Mouse (Mus musculus) forebrain, embryonic 14.5 days (tissue): ENCODE results near the gene Otulin. TPM values are rescaled to one million over a fixed set of nuclear protein-coding genes. Genes with fewer than 3 reads are reported as not detected.
A peak's percentile ranks its signal among the peaks of the same experiment; 100 is the strongest.

Source experiments
- ATAC-seq: fragments of 200-750 bp; cut with Nextera tagmentation; 2 replicates; pipeline ENCODE4 v1.8.0; 2017; ENCODE audit warnings: mild to moderate bottlenecking, moderate library complexity
- DNase-seq: peaks from one replicate; pipeline ENCODE4 v3.0.0-alpha.2; 2015; ENCODE audit warnings: low spot score
- H3K27ac ChIP-seq: fragments of 300-500 bp; sonication (generic); 2 replicates; pipeline ENCODE4 v1.5.1; 2014; ENCODE audit warnings: low read depth, mild to moderate bottlenecking, control low read depth, low read length, moderate library complexity
- H3K27me3 ChIP-seq: fragments of 300-500 bp; sonication (generic); replicated peaks from 2 replicates; pipeline ENCODE4 v1.6.1; 2014; ENCODE audit warnings: low read length, control low read depth, mixed read lengths; ENCODE audit not compliant: control insufficient read depth, insufficient read depth
- H3K36me3 ChIP-seq: fragments of 300-500 bp; sonication (generic); 2 replicates; pipeline ENCODE4 v1.6.1; 2014; ENCODE audit warnings: low read length, control low read depth; ENCODE audit not compliant: control insufficient read depth, insufficient read depth
- H3K4me1 ChIP-seq: fragments of 300-500 bp; sonication (generic); 2 replicates; pipeline ENCODE4 v1.6.1; 2014; ENCODE audit warnings: antibody characterized with exemption, low read length, control low read depth; ENCODE audit not compliant: control insufficient read depth, insufficient read depth
- H3K4me2 ChIP-seq: fragments of 300-500 bp; sonication (generic); 2 replicates; pipeline ENCODE4 v1.6.1; 2014; ENCODE audit warnings: mild to moderate bottlenecking, control low read depth, low read length
- H3K4me3 ChIP-seq: fragments of 300-500 bp; sonication (generic); 2 replicates; pipeline ENCODE4 v1.5.1; 2014; ENCODE audit warnings: low read depth, low read length, control low read depth
- H3K9ac ChIP-seq: fragments of 300-500 bp; sonication (generic); 2 replicates; pipeline ENCODE4 v1.6.1; 2014; ENCODE audit warnings: mild to moderate bottlenecking, low read length, control low read depth, moderate library complexity
- H3K9me3 ChIP-seq: fragments of 300-500 bp; sonication (generic); replicated peaks from 2 replicates; pipeline ENCODE4 v1.6.1; 2016; ENCODE audit warnings: low read length, control low read depth, mixed read lengths; ENCODE audit not compliant: control insufficient read depth
- WGBS: fragments of 180-500 bp; shearing (Covaris S2); extraction: QIAGEN DNeasy Blood & Tissue Kit; methylation state at CpG from one replicate; pipeline ENCODE4 v1.1.7; 2014; 5-methylcytosine and 5-hydroxymethylcytosine counted together
- polyA plus RNA-seq: library from polyadenylated mRNA; unstranded; fragments of >200 nt; fragmentation: Nextera tagmentation; extraction: Ambion mirVana; gene quantifications from 2 replicates; pipeline ENCODE4 v1.2.1, GENCODE M21; 2014

Gene Otulin
- polyA plus RNA-seq, 1 experiment from 2014 or later = 36.0 TPM

DNA sequence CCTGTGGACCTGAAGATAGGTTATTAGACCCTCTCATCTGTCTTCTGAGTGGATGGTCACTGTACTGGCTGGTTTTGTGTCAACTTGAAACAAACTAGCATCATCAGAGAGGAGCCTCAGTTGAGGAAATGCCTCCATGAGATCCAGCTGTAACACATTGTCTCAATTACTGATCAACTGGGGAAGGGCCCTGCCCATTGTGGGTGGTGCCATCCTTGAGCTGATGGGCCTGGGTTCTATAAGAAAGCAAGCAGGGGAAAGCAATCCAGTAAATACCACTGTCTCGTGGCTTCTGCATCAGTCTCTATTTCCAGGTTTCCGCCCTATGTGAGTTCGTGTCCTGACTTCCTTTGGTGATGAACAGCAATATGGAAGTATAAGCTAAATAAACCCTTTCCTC, 14.8 kb upstream of the Otulin start:
- no peak for DNase-seq
- Histone ChIP-seq H3K4me3 (no peak overlapping the region), H3K4me1 (no peaks in the 10 kb centered on the region), H3K36me3 (no peaks in the 10 kb centered on the region), H3K4me2 (no peak overlapping the region), H3K9me3 (no peaks in the 10 kb centered on the region), H3K27ac (no peak overlapping the region), H3K27me3 (no peaks in the 10 kb centered on the region), H3K9ac (no peak overlapping the region)
- WGBS = 83% methylated on average over 3 of the region's 3 CpGs
- no peak for ATAC-seq

DNA sequence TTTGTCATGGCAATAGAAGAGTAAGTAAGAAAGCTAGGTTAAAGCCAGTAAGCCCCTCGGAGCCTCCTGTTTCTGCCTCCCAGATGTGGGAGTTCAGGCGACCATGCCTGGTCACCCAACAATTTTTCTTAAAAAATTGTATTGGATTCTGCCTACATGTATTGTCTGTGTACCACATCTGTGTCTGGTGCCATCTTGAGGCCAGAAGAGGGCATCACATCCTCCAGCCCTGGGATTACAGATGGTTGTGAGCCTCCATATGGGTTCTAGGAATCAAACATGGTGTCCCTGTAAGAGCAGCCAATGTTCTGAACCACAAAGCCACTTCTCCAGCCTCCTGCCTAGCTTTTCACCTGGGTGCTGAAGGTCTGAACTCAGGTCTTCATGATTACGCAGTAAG, 12.4 kb upstream of the Otulin start:
- no peak overlapping the region for H3K4me3 ChIP-seq
- ATAC-seq (no peak), DNase-seq (no peak)
- H3K9me3 ChIP-seq = no peaks in the 10 kb centered on the region
- no peak overlapping the region for H3K9ac ChIP-seq
- no peaks in the 10 kb centered on the region for H3K4me1 ChIP-seq
- no peaks in the 10 kb centered on the region for H3K27me3 ChIP-seq
- no peak overlapping the region for H3K4me2 ChIP-seq
- WGBS = 87% methylated on average over 3 of the region's 3 CpGs
- no peaks in the 10 kb centered on the region for H3K36me3 ChIP-seq
- no peak overlapping the region for H3K27ac ChIP-seq

DNA sequence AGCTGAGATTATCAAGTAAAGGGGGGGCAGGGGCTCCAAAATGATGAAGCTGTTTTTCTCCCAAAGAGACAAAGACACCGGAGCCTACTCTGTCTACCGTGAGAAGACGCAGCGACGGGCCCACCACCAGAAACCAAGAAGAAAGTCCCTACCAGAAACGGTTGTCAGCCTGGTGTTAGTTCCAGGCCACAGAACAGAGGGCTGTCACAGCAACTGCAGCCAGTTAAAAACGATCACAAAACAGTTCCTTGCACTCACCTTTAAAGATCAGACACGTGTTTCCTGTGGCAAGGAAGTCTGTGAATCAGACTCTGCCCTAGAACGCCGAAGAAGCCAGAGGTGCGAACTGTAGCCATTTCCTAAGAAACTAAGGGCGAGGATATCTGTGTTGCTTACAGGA, 10.7 kb upstream of the Otulin start:
- Histone ChIP-seq H3K4me2 (no peak overlapping the region), H3K4me3 (no peak overlapping the region), H3K27me3 (no peaks in the 10 kb centered on the region), H3K27ac (no peak overlapping the region), H3K4me1 (no peaks in the 10 kb centered on the region), H3K36me3 (no peaks in the 10 kb centered on the region), H3K9me3 (no peaks in the 10 kb centered on the region), H3K9ac (no peak overlapping the region)
- WGBS = 79% methylated on average over 12 of the region's 12 CpGs
- ATAC-seq (no peak), DNase-seq (no peak)

DNA sequence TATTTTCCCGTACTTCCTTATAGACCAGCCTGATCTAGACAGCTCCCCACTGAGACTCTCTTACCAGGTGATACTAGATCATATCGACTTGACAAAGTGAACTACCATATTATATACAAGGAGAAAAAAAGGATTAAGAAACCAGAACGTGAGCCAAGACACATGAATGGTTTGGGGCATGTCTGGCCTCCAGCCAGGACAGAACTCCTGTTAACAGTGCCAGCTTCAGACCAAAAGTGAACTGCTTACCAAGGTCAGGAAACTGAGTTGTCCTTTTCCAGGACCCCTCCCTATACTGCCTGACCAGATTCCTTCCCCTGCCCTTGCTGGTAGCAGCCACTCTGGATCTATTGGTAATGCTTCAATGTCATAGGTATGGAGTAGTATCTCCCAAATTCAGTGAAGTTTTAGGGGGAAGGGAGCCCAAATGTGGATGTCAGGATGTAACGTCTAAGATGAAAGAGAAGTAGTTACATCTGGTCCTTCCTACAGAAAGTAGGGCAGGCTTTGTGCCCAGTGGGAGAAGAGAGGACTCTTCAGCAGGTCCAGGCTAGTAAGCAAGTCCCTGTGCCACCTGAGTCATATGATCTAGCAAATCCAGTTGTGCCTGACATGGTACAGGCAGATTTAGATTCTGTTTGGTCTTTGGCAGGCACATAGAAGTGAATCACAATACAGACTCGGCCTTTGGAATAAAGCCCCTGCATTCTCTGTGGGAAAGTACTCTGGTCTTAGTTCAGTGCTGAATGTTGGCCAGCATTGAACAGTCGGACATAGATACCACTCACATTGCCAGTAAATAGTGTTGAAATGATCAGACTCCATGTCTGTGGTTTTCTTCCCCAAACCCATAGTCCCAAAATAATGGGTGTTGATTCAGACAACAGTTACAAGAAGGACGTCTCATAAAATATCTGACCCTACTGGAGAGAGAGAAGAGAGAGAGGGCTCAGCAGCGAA, 3.7 kb upstream of the Otulin start:
- H3K4me1 ChIP-seq = peaks cover 7% of the 10 kb centered on the region
- H3K9ac ChIP-seq = no peak overlapping the region

DNA sequence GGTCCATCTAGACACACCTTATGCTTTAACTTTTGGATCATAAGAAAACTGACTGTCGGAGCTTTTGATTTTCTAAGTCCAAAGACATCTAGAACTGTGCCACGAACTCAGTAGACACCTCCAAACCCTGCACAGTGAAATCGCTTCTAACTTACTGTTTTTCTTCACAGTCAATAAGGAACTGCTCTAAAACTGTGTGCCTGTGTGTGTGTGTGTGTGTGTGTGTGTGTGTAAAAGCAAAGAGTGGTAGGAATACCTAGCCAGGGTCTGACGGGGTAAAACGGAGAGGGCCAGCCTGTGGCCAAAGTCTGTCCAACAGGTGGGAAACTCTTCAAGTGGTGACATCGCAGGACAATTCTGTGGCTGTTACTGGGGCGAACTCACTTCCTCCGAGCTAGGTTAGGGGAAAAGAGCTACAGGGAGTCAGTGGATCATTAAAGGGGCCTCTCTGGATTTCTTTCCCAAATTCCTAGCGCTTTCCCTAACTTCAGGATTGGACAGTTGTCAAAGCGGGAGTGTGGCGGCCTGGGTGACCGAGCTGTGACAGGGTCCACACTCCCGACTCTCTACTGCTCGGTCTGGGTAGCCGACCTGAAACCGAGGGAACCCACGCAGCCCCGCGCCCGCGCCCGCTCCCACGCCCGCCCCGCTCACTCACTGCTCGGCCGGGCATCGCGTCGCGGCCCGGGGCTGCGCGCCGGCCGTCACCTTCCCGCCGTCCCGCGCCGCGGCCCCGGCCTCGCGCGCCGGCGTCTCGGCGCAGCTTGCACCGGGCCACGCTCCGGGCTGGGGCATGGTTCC, 493 bp downstream of the Otulin start:
- H3K27ac ChIP-seq = peak overlapping the region; percentile 58

More for the DNA sequence above, 3.7 kb upstream of the Otulin start:
- WGBS = 70% methylated on average over 8 of the region's 8 CpGs
- no peak overlapping the region for H3K4me3 ChIP-seq
- H3K4me2 ChIP-seq = no peak overlapping the region
- H3K27ac ChIP-seq = no peak overlapping the region
- ATAC-seq = no peak
- DNase-seq = no peak
- no peaks in the 10 kb centered on the region for H3K36me3 ChIP-seq
- H3K9me3 ChIP-seq = no peaks in the 10 kb centered on the region
- no peaks in the 10 kb centered on the region for H3K27me3 ChIP-seq

DNA sequence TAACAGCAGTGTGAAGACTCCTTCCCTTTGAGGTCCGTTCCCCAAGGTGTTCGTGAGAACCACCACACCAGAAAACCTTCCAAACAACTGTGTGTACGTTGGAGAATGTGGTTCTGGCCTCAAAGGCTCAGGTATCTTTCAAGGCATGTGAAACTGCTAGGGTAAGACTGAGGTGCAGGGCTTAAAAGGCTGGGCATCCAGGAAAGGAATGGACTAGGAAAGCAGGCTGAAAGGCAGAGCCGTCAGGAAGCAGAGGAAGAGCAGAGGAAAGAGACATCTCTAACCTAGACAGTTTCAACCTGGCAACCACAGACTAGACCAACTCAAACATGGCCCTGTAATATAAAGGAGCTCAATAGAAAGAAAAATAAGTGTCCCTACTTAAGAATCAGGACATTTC, 1.4 kb downstream of the Otulin start:
- WGBS = 60% methylated on average over 4 of the region's 4 CpGs
- no peaks in the 10 kb centered on the region for H3K27me3 ChIP-seq
- H3K27ac ChIP-seq = no peak overlapping the region
- H3K9ac ChIP-seq = peak overlapping the region; percentile 21; the same call in 1 of the 2 replicates
- ATAC-seq = no peak
- no peak for DNase-seq
- peaks cover 14% of the 10 kb centered on the region; the same call in 1 of the 2 replicates for H3K36me3 ChIP-seq
- peak overlapping the region; percentile 85 for H3K4me2 ChIP-seq
- H3K9me3 ChIP-seq = no peaks in the 10 kb centered on the region
- peak overlapping the region; percentile 84; the same call in 1 of the 2 replicates for H3K4me3 ChIP-seq
- H3K4me1 ChIP-seq = peaks cover 15% of the 10 kb centered on the region

More for the DNA sequence above, 493 bp downstream of the Otulin start:
- WGBS = under 1% methylated on average over 51 of the region's 53 CpGs
- DNase-seq (peak; percentile 16), ATAC-seq (peak; percentile 78)
- Histone ChIP-seq H3K9ac (peak overlapping the region; percentile 78), H3K36me3 (peaks cover 14% of the 10 kb centered on the region; the same call in 1 of the 2 replicates), H3K4me2 (peak overlapping the region; percentile 85), H3K4me3 (peak overlapping the region; percentile 84), H3K4me1 (peaks cover 15% of the 10 kb centered on the region), H3K9me3 (no peaks in the 10 kb centered on the region), H3K27me3 (no peaks in the 10 kb centered on the region)

DNA sequence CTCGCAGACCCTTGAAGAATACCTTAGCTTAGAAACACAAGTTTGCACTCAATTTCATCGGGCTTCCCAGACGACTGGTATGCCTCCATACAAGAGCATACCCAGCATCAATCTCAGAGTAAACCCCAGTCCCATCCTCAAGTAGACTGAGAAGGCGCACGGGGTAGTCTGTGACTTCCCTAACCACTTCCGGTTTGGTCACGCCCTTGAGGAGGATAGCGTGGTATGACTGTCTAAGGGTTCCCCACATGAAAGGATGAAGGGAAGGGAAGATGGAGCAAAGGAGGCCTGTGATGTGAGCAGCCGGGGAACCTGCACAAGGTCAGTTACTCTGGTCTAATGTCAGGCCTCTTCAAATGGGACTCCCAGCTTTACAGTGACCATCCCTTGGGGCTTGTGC, 2.7 kb downstream of the Otulin start:
- no peak for DNase-seq
- Histone ChIP-seq H3K4me3 (no peak overlapping the region), H3K9me3 (no peaks in the 10 kb centered on the region), H3K27ac (no peak overlapping the region), H3K9ac (no peak overlapping the region; the same call in 1 of the 2 replicates), H3K36me3 (peaks cover 15% of the 10 kb centered on the region; the same call in 1 of the 2 replicates), H3K4me2 (no peak overlapping the region), H3K4me1 (peaks cover 15% of the 10 kb centered on the region), H3K27me3 (no peaks in the 10 kb centered on the region)
- WGBS = 90% methylated on average over 9 of the region's 9 CpGs
- no peak for ATAC-seq

DNA sequence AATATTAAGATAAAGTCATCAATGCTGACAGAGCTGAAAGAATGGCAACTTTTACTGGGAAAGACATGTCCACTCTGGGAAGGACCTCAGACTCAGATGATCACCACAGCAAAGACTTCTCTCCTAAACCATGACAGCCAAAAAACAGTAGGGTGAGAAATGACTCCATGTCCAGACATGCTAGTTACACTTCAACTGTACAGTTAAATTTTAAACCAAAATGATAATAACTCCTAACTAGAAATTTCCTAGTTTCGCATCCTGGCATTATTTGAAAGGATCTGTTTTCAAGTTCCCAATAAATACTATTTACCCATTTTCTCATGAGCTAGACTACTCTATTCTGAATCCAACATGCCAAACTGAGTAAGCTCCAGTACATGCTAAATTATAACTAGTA, 4.2 kb downstream of the Otulin start:
- no peak overlapping the region for H3K9ac ChIP-seq
- 91% methylated on average over 1 of the region's 1 CpGs for WGBS
- H3K9me3 ChIP-seq = no peaks in the 10 kb centered on the region
- no peaks in the 10 kb centered on the region for H3K27me3 ChIP-seq
- no peak overlapping the region for H3K4me2 ChIP-seq
- no peak overlapping the region for H3K4me3 ChIP-seq
- DNase-seq = no peak
- peaks cover 20% of the 10 kb centered on the region; the same call in 1 of the 2 replicates for H3K36me3 ChIP-seq
- no peak for ATAC-seq
- H3K27ac ChIP-seq = no peak overlapping the region
- peaks cover 15% of the 10 kb centered on the region for H3K4me1 ChIP-seq
